In the genomic region with DNA sequence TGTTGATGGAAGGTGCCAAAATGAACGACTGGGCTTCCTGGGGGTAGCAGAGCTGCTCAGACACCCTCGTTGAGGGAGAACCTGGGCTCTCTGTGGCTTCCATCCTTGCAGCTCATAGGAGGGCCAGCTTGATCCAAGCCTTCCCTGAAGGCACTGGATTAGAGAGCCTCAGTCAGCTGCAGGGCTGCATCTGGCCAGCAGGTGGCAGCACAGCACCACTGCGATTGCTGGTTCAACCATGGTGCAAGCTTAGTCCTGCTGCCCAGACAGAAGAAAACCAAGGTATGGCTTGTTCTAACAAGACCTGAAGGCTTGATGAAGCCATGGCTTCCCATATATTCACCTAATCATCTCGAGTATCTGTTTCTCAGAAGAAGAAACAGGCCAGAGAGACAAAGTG, we compare ENCODE assay signal across 9 mouse cellular contexts. TPM values are rescaled to one million over a fixed set of nuclear protein-coding genes. Genes with fewer than 3 reads are reported as not detected.
A peak's percentile ranks its signal among the peaks of the same experiment; 100 is the strongest.
DNase-seq lines count a peak whose midpoint lies in the region; ATAC-seq and TF ChIP-seq lines count a peak whose summit lies in the region.
"Had no signal": no experiment of that assay in that cellular context is flagged by ENCODE, and none has a peak within 500 bp of the region (broad histone marks: within the 10 kb centered on the region; RNA-seq: fewer than 3 reads in every experiment).

No protein-coding gene starts in this region.

- H3K9me3 ChIP-seq in forebrain, embryonic 14.5 days (replicated peaks; ENCODE audit: control insufficient read depth, low read length), result no peaks in the 10 kb centered on the region
- H3K9me3 ChIP-seq: embryonic facial prominence, embryonic 13.5 days had no signal

- TF ChIP-seq CTCF in brain, embryonic 14.5 days (IDR thresholded peaks at IDR 0.05; ENCODE audit: borderline replicate concordance, extremely low read depth, insufficient read depth, insufficient read length), result peak; percentile 99
- TF ChIP-seq CTCF in lung, adult 2 months (IDR thresholded peaks at IDR 0.05; ENCODE audit: insufficient read depth, low read length), result peak; percentile 100

- no peaks in the 10 kb centered on the region for H3K4me1 ChIP-seq in forebrain, embryonic 14.5 days (ENCODE audit: control insufficient read depth, insufficient read depth, low read length)
- no peaks in the 10 kb centered on the region for H3K4me1 ChIP-seq in lung, adult 2 months (ENCODE audit: control insufficient read depth, insufficient read depth, low read length)
- H3K4me1 ChIP-seq: embryonic facial prominence, embryonic 13.5 days had no signal

- WGBS in forebrain, embryonic 14.5 days, result 10% methylated on average over 4 of the region's 4 CpGs
- 13% methylated on average over 4 of the region's 4 CpGs for WGBS in lung, adult 2 months

- H3K4me3 ChIP-seq in forebrain, embryonic 14.5 days (ENCODE audit: low read depth, low read length), result no peak overlapping the region
- no peak overlapping the region for H3K4me3 ChIP-seq in lung, adult 2 months (replicated peaks; ENCODE audit: extremely low read depth, low read depth, low read length)
- H3K4me3 ChIP-seq: embryonic facial prominence, embryonic 13.5 days had no signal

- peak; percentile 83 to 85 for DNase-seq in CD8-positive naive resting alpha-beta T cell, adult 2 months (ENCODE audit: low read depth in 2 of 2, low spot score in 2 of 2)
- peak; percentile 80 for DNase-seq in brain, embryonic 14.5 days (ENCODE audit: low read depth)
- DNase-seq in forebrain, embryonic 14.5 days (ENCODE audit: low spot score), result peak; percentile 82
- DNase-seq in heart, postnatal 4 days, result peak; percentile 94
- DNase-seq in layer of hippocampus, adult 11-12 months (ENCODE audit: low spot score), result peak; percentile 93
- DNase-seq in lung, adult 2 months, result peak; percentile 87
- peak; percentile 93 for DNase-seq in testis, postnatal 10 days (ENCODE audit: low spot score)

- H3K9ac ChIP-seq in forebrain, embryonic 14.5 days (ENCODE audit: low read length), result no peak overlapping the region
- H3K9ac ChIP-seq: embryonic facial prominence, embryonic 13.5 days had no signal

- no peak for TF ChIP-seq POLR2A in brain, embryonic 14.5 days (IDR thresholded peaks at IDR 0.05; ENCODE audit: borderline replicate concordance, extremely low read depth, insufficient read depth, insufficient read length, poor library complexity, severe bottlenecking)
- no peak for TF ChIP-seq POLR2A in lung, adult 2 months (IDR thresholded peaks at IDR 0.05; ENCODE audit: borderline replicate concordance, extremely low read depth, low read depth, low read length)

- peak; percentile 83 for ATAC-seq in forebrain, embryonic 14.5 days
- ATAC-seq in neutrophil, adult 5-6 weeks (ENCODE audit: extremely low read depth, insufficient number of reproducible peaks, low FRiP score, poor library complexity, severe bottlenecking), result peak; percentile 73

- H3K4me2 ChIP-seq in forebrain, embryonic 14.5 days (ENCODE audit: low read length), result no peak overlapping the region
- H3K4me2 ChIP-seq: embryonic facial prominence, embryonic 13.5 days had no signal

- H3K27ac ChIP-seq in forebrain, embryonic 14.5 days (ENCODE audit: low read depth, low read length), result no peak overlapping the region
- H3K27ac ChIP-seq: embryonic facial prominence, embryonic 13.5 days had no signal

- peaks cover 58% of the 10 kb centered on the region for H3K36me3 ChIP-seq in forebrain, embryonic 14.5 days (ENCODE audit: control insufficient read depth, insufficient read depth, low read length)

- no peaks in the 10 kb centered on the region for H3K27me3 ChIP-seq in forebrain, embryonic 14.5 days (replicated peaks; ENCODE audit: control insufficient read depth, insufficient read depth, low read length)
- H3K27me3 ChIP-seq: embryonic facial prominence, embryonic 13.5 days had no signal

RNA-seq across cellular contexts. Expression of gene Orm2, which starts 6.3 kb away (rescaled TPM):
- not detected in 2 replicates for polyA plus RNA-seq in brain, embryonic 14.5 days (2012; rRNA removed)
- not detected in 2 replicates for polyA plus RNA-seq in forebrain, embryonic 14.5 days (2014; fragmentation: Nextera tagmentation; extraction: Ambion mirVana)
- not detected for total RNA-seq in heart, postnatal 4 days (2021)
- 0.45 and 0.49 TPM in 2 replicates for polyA plus RNA-seq in lung, adult 2 months (2012; rRNA removed)
- not detected in 2 replicates for total RNA-seq in neutrophil, adult 5-6 weeks (2017)
- polyA plus RNA-seq: embryonic facial prominence, embryonic 13.5 days had no signal

RNA-seq across cellular contexts. Expression of gene Orm3, which starts 12.6 kb away (rescaled TPM):
- polyA plus RNA-seq in brain, embryonic 14.5 days (2012; rRNA removed), result not detected in 2 replicates
- polyA plus RNA-seq in forebrain, embryonic 14.5 days (2014; fragmentation: Nextera tagmentation; extraction: Ambion mirVana), result not detected in 2 replicates
- not detected for total RNA-seq in heart, postnatal 4 days (2021)
- polyA plus RNA-seq in lung, adult 2 months (2012; rRNA removed), result 0.22 and 0.50 TPM in 2 replicates
- total RNA-seq in neutrophil, adult 5-6 weeks (2017), result 0.86 TPM in 1 of 2 replicates, not detected in the other
- polyA plus RNA-seq: embryonic facial prominence, embryonic 13.5 days had no signal

RNA-seq across cellular contexts. Expression of gene Orm1, which starts 24.2 kb away (rescaled TPM):
- polyA plus RNA-seq in brain, embryonic 14.5 days (2012; rRNA removed), result not detected in 2 replicates
- polyA plus RNA-seq in forebrain, embryonic 14.5 days (2014; fragmentation: Nextera tagmentation; extraction: Ambion mirVana), result not detected in 2 replicates
- not detected for total RNA-seq in heart, postnatal 4 days (2021)
- 3.9 and 4.7 TPM in 2 replicates for polyA plus RNA-seq in lung, adult 2 months (2012; rRNA removed)
- total RNA-seq in neutrophil, adult 5-6 weeks (2017), result not detected in 2 replicates
- polyA plus RNA-seq: embryonic facial prominence, embryonic 13.5 days had no signal

RNA-seq across cellular contexts. Expression of gene Akna, which starts 34.6 kb away (rescaled TPM):
- 7.7 and 9.1 TPM in 2 replicates for polyA plus RNA-seq in brain, embryonic 14.5 days (2012; rRNA removed)
- polyA plus RNA-seq in forebrain, embryonic 14.5 days (2014; fragmentation: Nextera tagmentation; extraction: Ambion mirVana), result 5.7 and 8.5 TPM in 2 replicates
- total RNA-seq in heart, postnatal 4 days (2021), result 1 to 10 TPM; 4.8 to 5.3 TPM
- 22.2 and 22.7 TPM in 2 replicates for polyA plus RNA-seq in lung, adult 2 months (2012; rRNA removed)
- 186 and 189 TPM in 2 replicates for total RNA-seq in neutrophil, adult 5-6 weeks (2017)
